Mouse (Mus musculus) gastrocnemius, adult 18-20 months (tissue): ENCODE results near the gene Cd3e. TPM values are rescaled to one million over a fixed set of nuclear protein-coding genes. Genes with fewer than 3 reads are reported as not detected.
"Not testable (repeated sequence)": the region's sequence is repeated elsewhere in the genome, so short reads cannot be mapped to it uniquely, and the experiment has no call there.

ENCODE experiments used
- DNase-seq: peaks from one replicate; pipeline ENCODE4 v3.0.0; 2021; ENCODE audit warnings: low spot score
- total RNA-seq, 2 experiments: library from RNA; stranded (reverse); gene quantifications; 2 replicates each; pipeline ENCODE4 v1.2.3; 2021

The Cd3e gene
- total RNA-seq, 2 experiments from 2014 or later = not detected

DNA sequence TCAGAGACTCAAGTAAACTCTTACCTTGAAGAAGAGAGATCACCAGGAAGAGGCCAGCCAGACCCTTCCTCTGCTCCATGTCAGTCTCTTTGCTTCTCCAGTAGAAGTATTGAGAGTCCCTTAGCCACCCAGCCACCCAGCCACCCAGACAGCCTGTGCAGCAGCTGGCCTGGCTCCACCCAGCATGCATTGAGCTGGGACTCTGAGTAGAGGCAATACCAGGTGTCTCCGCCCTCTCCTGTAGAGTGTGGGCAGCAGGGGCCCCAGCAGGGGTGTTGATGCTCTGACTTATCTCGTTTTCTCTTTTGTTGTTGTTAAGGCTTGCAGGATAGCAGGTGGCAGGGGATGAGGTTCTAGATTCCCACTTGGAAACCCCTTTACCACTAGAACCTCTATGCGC is 29.2 kb downstream of the Cd3e start, which contains the start of gene Cd3g:
TSS of gene Cd3g (minus strand) at position 190 of the 400 bp plus-strand sequence.
- no peak for DNase-seq

DNA sequence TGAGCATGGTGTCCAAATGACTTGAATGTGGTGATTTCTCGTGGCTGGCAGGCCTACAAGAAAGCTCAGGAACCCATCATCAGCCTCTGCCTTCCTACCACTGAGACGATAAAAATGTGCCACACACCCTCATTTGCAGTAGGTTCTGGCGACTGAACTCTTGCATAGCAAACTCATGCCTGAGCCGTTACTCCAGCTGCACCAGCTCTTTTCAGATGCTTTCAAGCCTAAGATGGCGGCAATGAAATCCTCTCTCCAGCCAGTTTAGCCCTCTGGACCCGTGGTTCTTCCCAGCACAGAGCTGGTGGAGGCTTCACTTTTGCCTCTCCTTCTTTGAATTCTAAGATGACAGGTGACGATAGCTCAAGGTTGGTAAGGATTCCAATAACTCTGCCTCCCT is 29.6 kb downstream of the Cd3e start:
- no peak for DNase-seq

- no peak for DNase-seq
Observed at GRCm38 (mm10) chr9:44977813-44978212, 31.6 kb downstream of the Cd3e start.

GRCm38 (mm10) chr9:44969450-44969849 is 40.0 kb downstream of the Cd3e start:
- DNase-seq = no peak

- not testable (repeated sequence) for DNase-seq
Observed at GRCm38 (mm10) chr9:44967763-44968162, 41.7 kb downstream of the Cd3e start.

DNA sequence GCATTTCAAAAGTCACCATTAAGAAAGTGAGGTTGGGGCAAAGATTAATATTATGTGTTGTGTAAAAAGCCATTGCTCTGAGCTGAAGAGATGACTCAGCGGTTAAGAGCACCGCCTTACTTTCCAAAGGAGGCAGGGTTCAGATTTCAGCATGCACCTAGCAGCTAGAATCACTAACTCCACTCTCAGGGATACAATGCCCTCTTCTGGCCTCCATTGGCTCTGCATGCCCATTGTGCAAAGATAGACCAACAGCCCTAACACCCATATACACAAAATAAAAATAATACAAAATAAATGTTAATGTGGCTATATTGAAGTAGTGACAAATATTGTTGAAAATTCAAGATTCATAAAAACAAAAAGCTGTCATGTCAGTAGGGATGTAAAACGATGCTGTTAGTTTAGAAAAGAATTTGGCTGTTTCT is 42.6 kb downstream of the Cd3e start:
- DNase-seq = peak; percentile 91

DNA sequence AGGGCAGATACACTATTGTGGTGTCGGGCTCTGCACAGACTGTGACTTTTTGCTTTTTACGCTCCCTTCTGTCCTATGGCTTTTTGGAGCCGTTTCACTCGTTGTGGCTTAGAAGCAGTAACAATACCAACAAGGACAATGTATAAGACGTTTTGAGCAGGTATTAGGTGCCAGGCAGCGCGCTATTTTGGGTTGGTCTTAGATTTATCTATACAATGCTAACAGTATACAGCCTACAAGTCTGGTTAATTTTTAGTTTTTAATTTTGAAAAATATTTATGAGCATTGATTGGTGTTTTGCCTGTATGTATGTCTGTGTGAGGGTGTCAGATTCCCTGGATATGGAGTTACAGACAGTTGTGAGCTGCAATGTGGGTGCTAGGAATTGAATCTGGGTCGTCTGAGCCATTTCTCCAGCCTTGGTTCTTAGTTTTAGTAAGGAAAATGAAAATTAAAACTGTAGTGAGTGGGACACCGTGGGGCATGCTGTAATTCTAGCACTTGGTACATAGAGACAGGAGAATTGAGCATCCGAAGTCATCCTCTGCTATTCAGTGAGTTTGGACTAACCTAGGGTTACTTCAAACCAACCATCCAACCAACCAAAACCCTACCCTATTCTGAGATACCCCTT is 43.5 kb downstream of the Cd3e start:
- DNase-seq = no peak

- DNase-seq = peak; percentile 99
Observed at GRCm38 (mm10) chr9:44965126-44965832, 44.1 kb downstream of the Cd3e start, which contains the start of gene Ube4a. TSS of gene Ube4a (minus strand) at chr9:44965600.

DNA sequence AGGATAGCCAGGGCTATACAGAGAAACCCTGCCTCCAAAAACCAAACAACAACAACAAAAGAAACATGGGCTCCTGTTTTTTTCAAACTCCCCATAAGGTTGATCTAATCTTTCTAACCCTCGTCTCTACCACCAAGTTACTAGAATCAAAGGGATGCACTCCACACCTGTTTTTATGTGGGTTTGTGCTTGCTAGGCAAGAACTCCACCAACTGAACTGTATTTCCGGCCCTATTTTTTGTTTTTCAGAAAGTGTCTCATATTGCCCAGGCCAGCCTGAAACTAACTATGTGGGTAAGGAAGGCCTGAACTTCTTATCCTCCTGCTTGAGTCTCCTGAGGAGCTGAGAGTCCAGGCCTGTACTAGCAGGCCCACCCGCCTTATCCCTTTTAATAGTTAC is 55.0 kb downstream of the Cd3e start:
- no peak for DNase-seq

Other genes with a start within 250 kb of the Cd3e start
- 10 to 100 TPM; 70.7 to 81.5 TPM for gene Arcn1, start 241.8 kb downstream of the Cd3e start, total RNA-seq
- 10 to 100 TPM; 23.3 to 27.5 TPM for gene Ift46, start 241.7 kb downstream of the Cd3e start, total RNA-seq
- 1 to 10 TPM; 4.2 to 6.5 TPM for gene Tmem25, start 210.3 kb downstream of the Cd3e start, total RNA-seq
- under 1 TPM in 1 of 2 experiments, not detected in 1; 0.80 TPM for gene Ttc36, start 206.6 kb downstream of the Cd3e start, total RNA-seq
- 10 to 100 TPM; 16.4 to 19.5 TPM for gene Kmt2a, start 128.3 kb downstream of the Cd3e start, total RNA-seq
- gene Atp5l, start 88.9 kb downstream of the Cd3e start, total RNA-seq = 100 to 1,000 TPM; 671 to 820 TPM
- 10 to 100 TPM; 39.8 to 48.4 TPM for gene Ube4a, start 44.0 kb downstream of the Cd3e start, total RNA-seq
- not detected for gene Cd3g, start 29.2 kb downstream of the Cd3e start, total RNA-seq
- gene Cd3d, start 27.8 kb downstream of the Cd3e start, total RNA-seq = not detected
- under 1 TPM; 0.23 to 0.59 TPM for gene Mpzl2, start 30.2 kb upstream of the Cd3e start, total RNA-seq
- 1 to 10 TPM; 1.6 to 2.1 TPM for gene Mpzl3, start 45.6 kb upstream of the Cd3e start, total RNA-seq
- under 1 TPM; 0.14 to 0.40 TPM for gene Jaml, start 69.6 kb upstream of the Cd3e start, total RNA-seq
- 1 to 10 TPM; 2.2 to 2.5 TPM for gene Scn2b, start 108.2 kb upstream of the Cd3e start, total RNA-seq
- 100 to 1,000 TPM; 256 to 268 TPM for gene Scn4b, start 128.8 kb upstream of the Cd3e start, total RNA-seq
- gene BC049352, start 172.4 kb upstream of the Cd3e start, total RNA-seq = 1 to 10 TPM; 1.2 to 1.7 TPM
- not detected for gene Tmprss4, start 194.5 kb upstream of the Cd3e start, total RNA-seq